Mouse (Mus musculus): ENCODE results near the gene Tcte1. TPM values are rescaled to one million over a fixed set of nuclear protein-coding genes. Genes with fewer than 3 reads are reported as not detected.

The Tcte1 gene
- total RNA-seq, 2 experiments from 2014 or later, result 0.45 to 1.0 TPM

DNA sequence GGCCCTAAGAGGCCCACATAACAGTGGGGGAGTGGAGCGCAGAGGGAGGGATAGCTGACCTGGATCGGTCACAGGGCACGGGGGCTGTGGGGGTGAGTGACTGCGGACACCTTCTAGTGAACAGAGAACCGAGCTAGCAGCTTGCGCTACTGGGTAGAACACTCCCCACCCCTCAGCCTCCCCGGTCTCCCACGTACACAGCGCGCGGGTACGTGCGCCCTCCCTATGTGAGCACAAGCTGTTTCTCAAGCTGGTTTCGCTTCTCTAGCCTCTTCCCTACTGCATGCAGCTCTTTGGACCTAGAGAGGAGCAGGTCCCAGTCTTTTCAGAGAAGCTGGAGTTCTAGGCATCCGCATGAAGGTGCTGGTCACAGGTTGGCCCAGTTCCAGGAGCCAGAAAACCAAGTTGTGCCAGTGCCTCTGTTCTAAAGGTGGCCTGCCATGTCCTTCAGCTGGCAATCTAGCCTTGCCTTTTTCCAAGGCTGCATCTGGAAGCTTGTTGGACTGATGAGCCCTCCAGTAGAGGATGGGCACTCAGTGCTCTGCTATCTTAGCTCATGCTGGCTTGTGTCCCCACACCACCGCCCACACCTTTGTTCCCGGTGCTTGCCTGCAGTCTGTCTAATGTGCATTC is 51.0 kb downstream of the Tcte1 start:
- intact Hi-C loops (cut with DNase I), result no loop called here
- DNase-seq (ENCODE audit: extremely low spot score in 1 of 2, low spot score in 2 of 2), result peak; percentile 75 to 83

DNA sequence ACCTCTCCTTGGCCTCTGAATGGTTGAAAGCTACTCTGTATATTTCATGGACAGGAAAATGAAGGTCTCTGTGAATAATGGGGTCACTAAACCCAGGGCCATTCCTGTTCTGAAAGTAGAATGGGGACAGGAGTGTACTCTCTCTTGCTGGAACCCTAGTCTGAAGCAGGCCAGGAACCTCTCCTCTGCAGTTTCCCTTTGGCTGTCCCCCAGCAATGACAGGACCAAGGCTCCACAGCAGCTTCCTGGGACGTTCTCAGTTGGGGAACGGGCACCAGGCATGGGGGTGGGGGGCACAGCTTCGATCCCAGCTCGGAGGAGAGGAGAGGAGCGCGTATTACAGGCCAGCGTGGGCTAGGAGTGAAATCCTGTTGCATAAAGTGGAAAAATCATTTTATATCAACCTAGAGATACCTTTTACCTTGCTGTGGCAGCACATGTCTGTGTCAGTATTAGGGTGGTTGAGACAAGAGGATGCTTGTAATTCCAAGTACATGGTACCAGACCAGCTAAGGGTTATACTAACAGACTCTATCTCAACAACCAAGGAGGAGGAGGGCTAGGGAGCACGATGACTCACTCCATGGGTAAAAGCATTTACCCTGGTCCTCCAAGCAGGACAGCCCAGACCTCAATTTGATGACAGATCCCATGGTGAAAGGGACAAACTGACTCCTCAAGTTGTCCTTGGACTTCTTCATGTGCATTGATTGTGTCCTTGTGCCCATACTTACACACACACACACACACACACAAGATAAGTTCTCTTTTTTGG is 52.1 kb downstream of the Tcte1 start:
- no peak for DNase-seq (ENCODE audit: extremely low spot score in 1 of 2, low spot score in 2 of 2)
- intact Hi-C loops (cut with DNase I), result no loop called here

DNA sequence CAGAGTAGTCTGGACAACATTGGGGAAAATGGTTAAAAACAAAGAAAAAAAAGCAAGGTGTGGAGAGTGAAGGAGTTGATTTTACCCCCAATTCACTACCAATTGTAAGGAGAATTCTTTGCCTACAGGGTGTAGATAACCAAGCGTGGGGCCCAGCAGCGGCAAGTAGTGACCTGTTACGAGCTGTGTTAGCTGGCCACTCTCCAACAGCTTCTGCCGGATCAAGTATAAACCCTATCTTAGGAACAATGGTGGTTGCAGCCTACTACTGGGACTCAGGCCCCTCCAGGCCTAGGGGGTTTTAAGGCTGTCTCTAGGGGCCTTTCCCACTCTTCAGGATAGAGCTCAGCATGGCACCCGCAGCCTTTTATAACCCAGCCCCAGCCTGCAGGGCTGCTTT is 55.0 kb downstream of the Tcte1 start:
- no peak for DNase-seq (ENCODE audit: extremely low spot score in 1 of 2, low spot score in 2 of 2)
- intact Hi-C loops (cut with DNase I), result no loop called here

DNA sequence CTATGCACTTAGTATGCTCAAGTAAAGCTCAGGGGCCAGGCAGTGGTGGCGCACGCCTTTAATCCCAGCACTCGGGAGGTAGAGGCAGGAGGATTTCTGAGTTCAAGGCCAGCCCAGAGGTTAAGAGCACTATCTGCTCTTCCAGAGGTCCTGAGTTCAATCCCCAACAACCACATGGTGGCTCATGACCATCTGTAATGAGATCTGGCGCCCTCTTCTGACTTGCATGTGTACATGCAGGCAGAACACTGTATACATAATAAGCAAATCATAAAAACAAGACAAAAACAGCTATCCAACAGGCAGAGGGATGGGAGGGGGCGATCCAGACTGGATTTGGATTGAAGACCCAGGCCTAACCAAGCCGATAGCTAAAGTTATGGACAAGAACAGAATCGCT is 55.6 kb downstream of the Tcte1 start:
- intact Hi-C loops (cut with DNase I), result no loop called here

DNA sequence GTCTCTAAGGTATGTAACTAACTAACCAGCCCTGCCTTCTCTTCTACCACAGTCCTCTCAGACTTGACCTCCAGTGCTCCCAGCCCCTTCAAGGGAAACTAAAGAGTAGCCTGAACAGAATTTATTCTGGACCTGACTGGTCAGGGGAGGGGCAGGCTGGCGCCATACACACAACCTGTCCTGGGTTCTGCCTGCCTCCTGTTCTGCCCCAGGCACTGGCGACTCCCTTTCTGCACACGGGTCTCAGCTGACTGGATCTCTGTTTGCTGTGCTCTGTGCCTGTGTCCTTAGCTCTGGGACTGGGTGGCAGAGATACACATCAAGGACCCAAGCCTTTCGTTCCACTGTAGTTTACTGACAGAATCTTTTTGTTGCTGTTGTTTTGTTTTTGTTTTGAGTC is 56.3 kb downstream of the Tcte1 start:
- DNase-seq (ENCODE audit: extremely low spot score in 1 of 2, low spot score in 2 of 2), result no peak
- intact Hi-C loops (cut with DNase I), result no loop called here

More for the DNA sequence above, 55.6 kb downstream of the Tcte1 start:
- DNase-seq (ENCODE audit: extremely low spot score in 1 of 2, low spot score in 2 of 2), result no peak

DNA sequence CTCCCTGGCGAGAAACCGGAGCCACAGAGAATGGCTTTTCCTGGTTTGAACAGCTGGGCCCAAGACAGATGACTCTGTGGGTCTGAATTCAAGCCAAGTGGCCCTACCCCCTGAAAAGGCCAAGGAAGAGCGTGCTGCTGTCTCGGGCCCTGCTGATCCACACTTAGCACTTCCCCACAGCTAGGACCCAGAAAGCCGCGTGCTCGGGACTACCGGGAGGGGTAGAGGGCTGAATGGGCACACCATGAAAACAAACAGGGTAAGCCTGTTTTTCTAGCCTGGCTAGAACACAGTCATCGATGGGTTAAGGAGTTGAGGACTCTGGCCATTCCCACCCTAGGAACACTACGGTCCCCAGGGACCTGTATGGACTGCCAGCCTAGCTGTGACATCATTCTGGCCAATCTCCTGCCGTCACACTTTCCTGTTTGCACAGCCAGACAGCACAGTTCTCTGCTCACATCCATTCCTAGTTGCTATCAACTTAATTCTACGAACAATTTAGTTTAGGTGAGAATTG is 57.8 kb downstream of the Tcte1 start:
- peak in 1 of 2 experiments; percentile 66 for DNase-seq (ENCODE audit: extremely low spot score in 1 of 2, low spot score in 2 of 2)
- intact Hi-C loops (cut with DNase I), result loop anchor here (5.0 kb wide), 2 partner anchors 46 to 61 kb away; no protein-coding TSS in a partner anchor

DNA sequence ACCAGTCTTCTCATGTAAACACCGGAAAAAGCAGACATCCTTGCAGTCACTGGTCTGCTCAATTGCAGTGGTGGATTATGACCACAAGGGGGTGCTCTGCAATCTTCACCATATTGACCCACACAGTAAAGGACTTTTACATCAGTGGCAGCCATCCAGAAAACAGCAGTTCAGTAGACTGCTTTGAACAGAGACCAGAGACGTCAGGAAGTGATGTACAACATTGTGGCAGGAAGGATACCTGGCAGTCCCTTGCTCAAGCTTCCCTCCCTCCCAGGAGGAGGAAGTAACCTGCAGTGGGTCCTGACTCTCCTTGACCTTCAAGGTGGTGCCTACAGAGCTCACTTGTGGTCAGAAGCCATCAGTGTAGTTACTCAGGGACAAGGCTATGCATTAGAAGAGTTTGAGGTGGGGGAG is 58.3 kb downstream of the Tcte1 start:
- peak; percentile 63 to 78 for DNase-seq (ENCODE audit: extremely low spot score in 1 of 2, low spot score in 2 of 2)
- intact Hi-C loops (cut with DNase I), result loop anchor here (5.0 kb wide), 2 partner anchors 46 to 61 kb away; no protein-coding TSS in a partner anchor

DNA sequence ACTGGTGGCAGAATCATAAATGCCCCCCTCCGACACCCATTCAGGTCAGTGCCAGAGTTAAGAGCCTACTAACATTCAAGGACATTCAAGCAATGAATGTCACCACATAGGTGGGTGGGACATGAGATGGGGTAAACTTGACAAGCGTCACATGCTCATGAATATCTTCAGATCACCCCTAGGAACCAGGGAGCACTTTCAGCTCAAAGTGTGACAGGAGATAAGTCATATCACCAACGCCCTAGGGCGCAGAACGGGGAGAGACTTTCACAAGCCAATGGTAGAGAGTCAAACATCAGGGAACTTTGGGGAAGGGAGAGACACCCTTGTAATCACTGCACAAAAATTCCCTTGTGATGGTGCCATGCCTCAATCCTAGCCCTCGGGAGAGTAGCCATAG is 59.0 kb downstream of the Tcte1 start:
- intact Hi-C loops (cut with DNase I), result loop anchor here (5.0 kb wide), 2 partner anchors 45 to 60 kb away; no protein-coding TSS in a partner anchor
- DNase-seq (ENCODE audit: extremely low spot score in 1 of 2, low spot score in 2 of 2), result no peak

DNA sequence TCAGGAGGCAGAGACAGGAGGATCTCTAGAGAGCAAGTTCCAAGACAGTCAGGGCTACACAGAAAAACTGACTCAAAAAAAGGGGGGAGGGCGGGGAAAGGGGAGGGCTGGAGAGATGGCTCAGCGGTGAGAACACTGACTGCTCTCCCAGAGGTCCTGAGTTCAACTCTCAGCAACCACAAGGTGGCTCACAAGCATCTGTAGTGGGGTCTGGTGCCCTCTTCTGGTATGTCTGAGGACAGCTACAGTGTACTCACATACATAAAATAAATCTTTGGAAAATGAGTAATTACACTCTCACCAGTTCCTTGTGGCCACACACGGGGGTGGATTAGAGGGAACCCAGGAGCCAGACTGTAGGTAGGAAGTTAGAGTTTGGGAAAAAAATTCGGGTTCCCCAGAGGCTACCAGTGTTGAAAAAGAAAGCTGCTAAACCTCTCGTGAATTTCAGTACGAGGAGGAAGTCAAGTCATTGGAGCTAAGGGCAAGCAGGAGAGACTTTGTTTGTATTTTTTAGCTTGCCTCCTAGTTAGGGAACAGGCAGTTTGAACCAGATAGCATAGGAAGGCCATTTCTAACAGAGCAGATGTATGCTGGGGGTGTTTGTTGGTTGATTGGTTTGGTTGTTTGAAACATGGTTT is 59.6 kb downstream of the Tcte1 start:
- intact Hi-C loops (cut with DNase I), result loop anchor here (5.0 kb wide), 2 partner anchors 44 to 59 kb away; no protein-coding TSS in a partner anchor
- DNase-seq (ENCODE audit: extremely low spot score in 1 of 2, low spot score in 2 of 2), result no peak

DNA sequence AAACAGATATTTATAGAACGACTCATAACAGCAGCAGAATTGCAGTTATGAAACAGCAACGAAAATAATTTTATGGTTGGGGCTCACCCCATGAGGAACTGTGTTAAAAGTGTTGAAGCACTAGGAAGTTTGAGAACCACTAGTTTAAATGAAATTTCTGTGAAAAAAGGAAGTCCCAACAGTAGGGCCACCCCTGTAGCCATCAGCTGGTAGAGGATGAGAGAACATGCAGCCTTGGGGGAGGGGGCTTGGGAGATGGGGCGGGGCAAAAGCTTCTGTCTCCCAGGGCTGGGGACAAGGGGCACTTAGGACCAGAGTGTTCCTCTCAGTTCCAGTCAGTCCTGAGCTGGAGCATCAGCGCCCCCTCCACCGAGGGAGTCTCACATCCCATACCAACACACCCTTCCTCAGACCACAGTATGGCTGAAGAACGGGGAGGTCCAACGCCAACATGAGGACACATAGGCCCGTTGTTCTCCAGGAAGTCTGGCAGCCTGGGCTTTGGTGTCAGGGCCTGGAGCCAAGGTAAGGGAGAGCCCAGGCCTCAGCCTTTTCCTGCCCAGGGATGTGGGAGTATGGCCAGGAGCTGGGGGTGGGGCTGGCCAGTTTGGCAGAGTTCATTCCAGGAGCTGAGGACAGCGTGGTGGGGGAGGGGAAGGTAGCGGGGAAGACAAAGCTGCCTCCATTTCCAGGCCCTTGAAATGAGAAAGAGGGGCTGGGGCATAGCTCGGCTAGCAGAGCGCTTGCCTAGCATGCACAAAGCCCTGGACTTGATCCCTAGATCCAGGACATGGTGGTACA is 61.1 kb downstream of the Tcte1 start:
- intact Hi-C loops (cut with DNase I), result loop anchor here (5.0 kb wide), 2 partner anchors 43 to 58 kb away; no protein-coding TSS in a partner anchor
- peak; percentile 79 to 92 for DNase-seq (ENCODE audit: extremely low spot score in 1 of 2, low spot score in 2 of 2)

DNA sequence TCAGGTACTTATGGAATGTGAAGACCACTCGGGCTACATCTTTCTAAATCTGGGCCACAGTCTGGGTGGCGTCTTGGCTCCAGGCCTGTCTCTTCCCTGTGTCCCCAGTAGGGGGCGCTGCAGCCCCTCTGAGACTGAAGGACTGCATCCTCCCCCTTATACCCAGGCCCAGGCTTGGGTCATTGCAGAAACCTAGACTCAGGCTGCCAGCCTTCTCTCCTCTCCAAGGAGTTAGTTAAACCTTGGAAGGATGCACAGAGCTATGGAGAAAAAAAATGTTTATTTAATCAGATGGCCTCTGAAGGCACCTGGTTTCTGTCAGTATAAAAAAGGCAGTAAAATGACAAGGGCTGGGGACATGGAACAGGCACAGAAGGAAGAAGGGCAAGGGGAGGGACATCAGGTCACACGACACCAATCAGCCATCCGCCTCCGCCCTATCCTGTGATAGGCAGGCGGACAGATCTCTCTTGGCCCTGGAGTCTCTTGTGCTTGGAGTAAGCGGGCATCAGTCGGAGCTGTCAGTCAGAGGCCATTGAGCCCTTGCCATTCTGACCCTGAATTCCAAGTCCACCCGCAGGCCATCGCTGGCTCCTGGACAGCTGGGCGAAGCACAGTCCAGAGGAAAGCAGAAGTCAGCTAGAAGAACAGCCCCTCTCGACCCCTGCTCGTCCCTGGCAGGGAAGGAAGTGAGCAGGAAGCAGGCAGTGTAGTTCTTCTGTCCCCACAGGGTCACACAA is 61.9 kb downstream of the Tcte1 start:
- DNase-seq (ENCODE audit: extremely low spot score in 1 of 2, low spot score in 2 of 2), result peak; percentile 68 to 89
- intact Hi-C loops (cut with DNase I), result loop anchor here (5.0 kb wide), 2 partner anchors 42 to 57 kb away; no protein-coding TSS in a partner anchor

DNA sequence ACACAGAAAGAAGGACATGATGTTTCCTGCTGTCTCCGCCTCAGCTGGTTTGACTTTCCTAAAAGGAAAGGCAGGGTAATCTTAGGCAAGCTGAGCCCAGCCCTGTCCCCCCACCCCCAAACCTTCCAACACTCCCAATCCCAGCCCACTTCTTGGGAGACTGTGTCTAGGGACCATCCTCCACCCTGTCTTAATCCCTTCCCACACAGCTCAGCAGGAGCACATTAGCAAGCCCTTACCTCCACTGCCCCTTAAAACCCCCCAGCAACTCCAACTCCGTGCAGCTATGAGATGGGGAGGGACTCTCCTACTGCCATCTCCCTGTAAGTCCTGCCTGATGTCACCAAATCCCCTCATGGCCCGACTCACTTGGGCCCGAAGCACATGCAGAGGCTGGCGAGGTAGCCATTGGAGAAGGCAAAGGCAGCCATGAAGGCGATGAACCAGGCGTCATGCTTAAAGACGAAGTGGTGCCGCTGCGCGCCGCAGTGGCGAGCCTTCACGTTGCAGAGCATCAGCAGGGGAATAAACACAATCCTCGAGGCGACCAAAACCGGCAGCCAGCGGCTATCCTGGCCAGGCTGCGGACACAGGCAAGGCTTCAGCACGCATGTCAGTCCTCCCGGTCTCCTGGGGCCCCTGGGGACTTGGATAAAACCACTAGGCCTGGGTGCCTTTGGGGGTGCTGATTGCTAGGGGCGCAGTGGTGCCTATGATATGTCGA is 62.7 kb downstream of the Tcte1 start:
- intact Hi-C loops (cut with DNase I), result no loop called here

DNA sequence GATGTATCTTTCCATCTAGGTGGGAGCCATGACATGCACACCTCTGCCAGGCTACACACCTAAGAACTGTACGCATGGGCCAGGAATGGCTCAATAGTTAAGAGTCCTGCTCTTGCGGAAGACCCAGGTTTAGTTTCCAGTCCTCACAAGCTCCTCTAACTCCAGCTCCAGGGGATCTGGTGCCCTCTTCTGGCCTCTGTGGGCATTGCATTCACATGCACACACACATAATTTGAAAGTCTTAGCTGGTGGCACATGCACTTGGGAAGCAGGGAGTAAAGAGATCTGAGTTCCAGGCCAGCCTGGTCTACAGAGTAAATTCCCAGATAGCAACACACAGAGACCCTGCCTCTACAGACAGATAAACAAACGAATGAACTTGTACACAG is 63.2 kb downstream of the Tcte1 start:
- intact Hi-C loops (cut with DNase I), result no loop called here
- DNase-seq (ENCODE audit: extremely low spot score in 1 of 2, low spot score in 2 of 2), result no peak

More for the DNA sequence above, 62.7 kb downstream of the Tcte1 start:
- DNase-seq (ENCODE audit: extremely low spot score in 1 of 2, low spot score in 2 of 2), result no peak

DNA sequence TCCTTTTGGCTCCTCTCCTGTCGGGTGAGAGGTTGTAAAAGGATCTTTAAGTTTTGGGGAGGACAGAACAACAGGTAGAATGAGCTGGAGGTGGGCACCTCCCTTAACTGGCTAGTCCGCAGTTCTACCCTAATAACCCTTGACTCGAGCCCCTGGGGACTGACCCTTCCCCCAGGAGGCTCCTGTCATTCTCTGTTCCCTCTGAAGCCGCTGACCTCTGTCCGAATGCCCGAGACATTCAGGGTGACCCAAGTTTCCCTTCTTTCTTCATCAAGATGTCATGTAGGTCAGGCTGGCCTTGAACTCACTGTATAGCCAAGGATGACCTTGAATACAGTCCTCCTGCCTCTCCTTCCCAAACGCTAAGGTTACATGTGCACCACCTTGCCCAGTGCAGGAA is 65.1 kb downstream of the Tcte1 start:
- DNase-seq (ENCODE audit: extremely low spot score in 1 of 2, low spot score in 2 of 2), result no peak
- intact Hi-C loops (cut with DNase I), result no loop called here

DNA sequence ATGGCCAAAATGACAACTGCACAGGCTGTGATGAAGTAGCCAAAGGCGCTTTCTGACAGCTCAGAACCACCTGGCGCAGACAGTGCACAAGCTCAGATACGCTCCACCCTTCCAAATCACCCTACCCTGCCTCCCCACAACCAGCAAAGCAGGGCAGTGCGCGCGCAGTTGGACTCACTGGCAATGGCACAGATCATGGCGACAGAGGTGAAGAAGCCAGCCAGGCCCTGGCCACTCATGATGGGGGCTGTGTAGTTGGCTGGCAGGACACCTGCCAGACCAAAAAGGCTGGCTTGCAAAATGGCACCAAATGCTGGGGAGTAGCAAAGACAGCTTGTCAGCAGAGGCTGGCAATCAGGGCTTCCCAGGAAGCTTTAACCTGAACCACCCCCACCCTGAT is 66.0 kb downstream of the Tcte1 start:
- no peak for DNase-seq (ENCODE audit: extremely low spot score in 1 of 2, low spot score in 2 of 2)
- intact Hi-C loops (cut with DNase I), result no loop called here

DNA sequence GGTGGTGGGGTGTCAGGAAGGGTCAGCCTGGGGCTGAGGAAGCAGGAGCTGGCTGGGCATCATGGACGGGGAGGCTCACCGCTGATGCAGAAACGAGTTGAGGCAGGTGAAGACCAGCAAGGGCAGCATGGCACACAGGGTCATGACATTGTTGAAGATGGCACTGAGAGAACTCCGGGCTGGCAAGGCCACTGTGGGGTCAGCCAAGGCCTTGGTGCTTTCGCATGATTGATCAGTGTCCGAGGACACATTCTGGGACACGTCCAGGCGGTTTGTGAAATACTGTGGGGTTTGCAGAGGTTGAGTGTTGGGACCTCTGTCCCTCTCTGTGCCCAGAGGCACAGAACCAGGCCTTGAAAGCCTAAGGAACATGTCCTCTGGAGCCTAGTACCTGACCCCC is 66.6 kb downstream of the Tcte1 start:
- DNase-seq (ENCODE audit: extremely low spot score in 1 of 2, low spot score in 2 of 2), result no peak
- intact Hi-C loops (cut with DNase I), result no loop called here

DNA sequence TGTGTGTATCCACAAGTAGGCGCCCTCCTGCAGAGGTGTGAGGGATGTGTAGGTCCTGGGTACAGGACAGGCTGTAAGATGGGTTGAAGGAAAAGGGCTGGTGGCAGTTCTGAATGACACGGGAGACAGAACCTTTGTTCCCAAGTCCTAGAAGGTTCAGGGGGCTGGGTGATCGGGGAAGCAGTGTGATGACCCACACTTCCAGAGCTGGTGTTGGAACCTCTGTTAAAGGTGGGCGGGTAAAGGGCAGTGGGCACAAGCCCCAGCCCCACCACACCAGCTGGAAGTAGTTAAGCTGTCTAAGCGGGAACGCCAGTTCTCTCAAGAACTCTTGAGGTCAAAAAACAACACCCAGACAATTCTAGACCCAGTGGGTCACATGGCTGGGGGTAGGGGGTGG is 67.2 kb downstream of the Tcte1 start:
- DNase-seq (ENCODE audit: extremely low spot score in 1 of 2, low spot score in 2 of 2), result no peak
- intact Hi-C loops (cut with DNase I), result no loop called here

Data from left cerebral cortex, postnatal 10 days (tissue).